Mouse (Mus musculus) bone marrow macrophage, adult 2 months (primary cell): Measurements from ENCODE around the gene Zg16.

ENCODE experiments used
- CTCF ChIP-seq: IDR thresholded peaks from 2 replicates; pipeline ENCODE4 v1.5.1; 2012; ENCODE audit warnings: low read depth, mild to moderate bottlenecking, low read length, moderate library complexity
- POLR2A ChIP-seq: IDR thresholded peaks from 2 replicates; pipeline ENCODE4 v1.6.1; 2012; ENCODE audit warnings: mild to moderate bottlenecking, low read depth, low read length, borderline replicate concordance

DNA sequence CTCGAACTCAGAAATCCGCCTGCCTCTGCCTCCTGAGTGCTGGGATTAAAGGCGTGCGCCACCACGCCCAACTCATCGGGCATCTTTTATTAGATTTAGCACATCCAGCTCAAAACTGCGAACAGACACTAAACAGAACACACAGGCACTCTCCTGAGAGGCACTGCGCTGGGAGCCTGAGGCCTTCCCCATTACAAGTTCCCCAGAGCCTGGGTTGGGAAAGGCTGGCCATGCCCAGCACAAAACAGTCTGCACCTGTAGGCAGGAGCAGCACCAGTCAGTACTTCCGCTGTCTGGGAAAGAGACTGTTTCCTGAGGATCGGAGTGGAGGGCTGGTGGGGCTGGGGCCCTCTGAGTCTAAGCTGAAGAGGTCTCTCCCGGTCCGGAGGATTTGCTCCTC is 72.1 kb downstream of the Zg16 start:
- TF ChIP-seq POLR2A: no peak
- TF ChIP-seq CTCF: no peak
